Mouse (Mus musculus) liver, embryonic 14.5 days (tissue): ENCODE measurements around the gene Xirp1. TPM values are rescaled to one million over a fixed set of nuclear protein-coding genes. Genes with fewer than 3 reads are reported as not detected.

ENCODE experiments used
- ATAC-seq: fragments of 200-750 bp; cut with Nextera tagmentation; 2 replicates; pipeline ENCODE4 v1.8.0; 2017; ENCODE audit warnings: moderate number of reproducible peaks, mild to moderate bottlenecking, moderate library complexity; ENCODE audit not compliant: insufficient read depth
- DNase-seq, 3 experiments: peaks; one replicate each; pipeline ENCODE4 v3.0.0-alpha.2; 2012 to 2013; ENCODE audit warnings: low read depth in 3 of 3, low spot score in 3 of 3
- H3K27ac ChIP-seq: fragments of 300-500 bp; sonication (generic); 2 replicates; pipeline ENCODE4 v1.5.1; 2014; ENCODE audit warnings: moderate library complexity, mild to moderate bottlenecking, control low read depth, inconsistent platforms
- H3K27me3 ChIP-seq: fragments of 300-500 bp; sonication (generic); 2 replicates; pipeline ENCODE4 v1.6.1; 2014; ENCODE audit warnings: mild to moderate bottlenecking, low read length, moderate library complexity; ENCODE audit not compliant: control insufficient read depth, insufficient read depth
- H3K36me3 ChIP-seq: fragments of 300-500 bp; sonication (generic); replicated peaks from 2 replicates; pipeline ENCODE4 v1.6.1; 2014; ENCODE audit warnings: low read depth; ENCODE audit not compliant: control insufficient read depth, insufficient read depth
- H3K4me1 ChIP-seq, 2 experiments: fragments of 200-500 bp in 1 of 2; fragments of 300-500 bp in 1 of 2; sonication (generic) in 1 of 2; replicated peaks; 2 replicates each; pipeline ENCODE4 v1.6.1; 2012 to 2014; ENCODE audit warnings: antibody characterized with exemption in 1 of 2, inconsistent platforms in 1 of 2, low read length in 1 of 2; ENCODE audit not compliant: control insufficient read depth in 2 of 2, insufficient read depth in 2 of 2
- H3K4me2 ChIP-seq: fragments of 300-500 bp; sonication (generic); 2 replicates; pipeline ENCODE4 v1.6.1; 2014; ENCODE audit warnings: low read depth, mild to moderate bottlenecking, control low read depth, moderate library complexity
- H3K4me3 ChIP-seq, 2 experiments: fragments of 200-500 bp in 1 of 2; fragments of 300-500 bp in 1 of 2; sonication (generic) in 1 of 2; 2 replicates each; pipeline ENCODE4 v1.5.1; 2012 to 2014; ENCODE audit warnings: low read depth in 2 of 2, low read length in 2 of 2, mild to moderate bottlenecking in 2 of 2, control low read depth in 1 of 2, inconsistent platforms in 1 of 2, moderate library complexity in 1 of 2; ENCODE audit not compliant: insufficient read depth in 1 of 2
- H3K9ac ChIP-seq: fragments of 300-500 bp; sonication (generic); replicated peaks from 2 replicates; pipeline ENCODE4 v1.6.1; 2014; ENCODE audit warnings: mild to moderate bottlenecking, control low read depth, moderate library complexity
- H3K9me3 ChIP-seq: fragments of 300-500 bp; sonication (generic); 2 replicates; pipeline ENCODE4 v1.6.1; 2016; ENCODE audit warnings: low read length, mixed read lengths; ENCODE audit not compliant: control insufficient read depth
- CTCF ChIP-seq: IDR thresholded peaks from 2 replicates; pipeline ENCODE4 v1.5.1; 2016; ENCODE audit warnings: antibody characterized with exemption, low read depth, control low read depth
- EP300 ChIP-seq: IDR thresholded peaks from 2 replicates; pipeline ENCODE4 v1.6.1; 2016; ENCODE audit warnings: antibody characterized with exemption, low read depth
- WGBS: fragments of 180-500 bp; shearing (Covaris S2); extraction: QIAGEN DNeasy Blood & Tissue Kit; methylation state at CpG from one replicate; pipeline ENCODE4 v1.1.7; 2014; ENCODE audit not compliant: insufficient replicate concordance; 5-methylcytosine and 5-hydroxymethylcytosine counted together
- polyA plus RNA-seq, 2 experiments: library from polyadenylated mRNA; depleted of rRNA in 1 of 2; stranded (reverse) in 1 of 2; unstranded in 1 of 2; fragments of >200 nt; fragmentation: Nextera tagmentation in 1 of 2; extraction: Ambion mirVana in 1 of 2; gene quantifications; 2 replicates each; pipeline versions ENCODE4 v1.2.1 to v1.2.3; 2012 to 2014

The Xirp1 gene
- polyA plus RNA-seq, 2 experiments = not detected

DNA sequence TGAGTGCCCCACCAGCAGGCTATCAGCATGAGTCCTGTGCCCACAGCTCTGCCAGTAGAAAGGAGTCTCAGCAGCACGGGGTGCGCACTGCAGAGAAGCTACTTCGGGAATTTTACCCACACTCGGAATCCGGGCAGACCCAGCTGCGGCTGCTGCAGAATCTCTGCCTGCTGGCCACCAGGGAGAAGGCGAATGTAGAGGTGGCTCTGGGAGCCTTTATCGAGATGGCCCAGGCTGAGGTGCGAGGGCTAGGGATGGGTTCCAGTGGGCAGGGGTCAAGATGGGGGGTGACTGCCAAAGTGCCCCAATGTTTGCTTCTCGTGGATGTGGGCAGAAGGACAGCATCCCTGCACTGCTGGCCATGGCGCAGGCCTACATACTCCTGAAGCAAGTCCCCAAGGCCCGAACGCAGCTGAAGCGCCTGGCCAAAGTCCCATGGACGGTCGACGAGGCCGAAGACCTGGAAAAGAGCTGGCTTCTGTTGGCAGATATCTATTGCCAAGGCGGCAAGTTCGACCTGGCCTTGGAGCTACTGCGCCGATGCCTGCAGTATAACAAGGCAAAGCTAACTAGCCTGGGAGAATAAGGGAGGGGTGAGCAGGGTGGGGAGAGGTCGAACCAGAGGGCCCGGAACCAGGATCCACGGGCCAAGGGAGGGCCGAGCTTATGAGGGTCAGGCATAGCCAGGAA, 57.0 kb downstream of the Xirp1 start:
- peaks cover 0 to 5% of the 10 kb centered on the region in 2 experiments; a peak in 2 of 4 replicates for H3K4me1 ChIP-seq
- ATAC-seq (no peak), DNase-seq (no peak)
- no peaks in the 10 kb centered on the region for H3K27me3 ChIP-seq
- WGBS = 77% methylated on average over 26 of the region's 26 CpGs
- no peak overlapping the region for H3K9ac ChIP-seq
- H3K27ac ChIP-seq = no peak overlapping the region
- TF ChIP-seq CTCF (no peak), EP300 (no peak)
- no peaks in the 10 kb centered on the region for H3K9me3 ChIP-seq
- no peak overlapping the region for H3K4me2 ChIP-seq
- H3K36me3 ChIP-seq = no peaks in the 10 kb centered on the region
- no peak overlapping the region for H3K4me3 ChIP-seq

DNA sequence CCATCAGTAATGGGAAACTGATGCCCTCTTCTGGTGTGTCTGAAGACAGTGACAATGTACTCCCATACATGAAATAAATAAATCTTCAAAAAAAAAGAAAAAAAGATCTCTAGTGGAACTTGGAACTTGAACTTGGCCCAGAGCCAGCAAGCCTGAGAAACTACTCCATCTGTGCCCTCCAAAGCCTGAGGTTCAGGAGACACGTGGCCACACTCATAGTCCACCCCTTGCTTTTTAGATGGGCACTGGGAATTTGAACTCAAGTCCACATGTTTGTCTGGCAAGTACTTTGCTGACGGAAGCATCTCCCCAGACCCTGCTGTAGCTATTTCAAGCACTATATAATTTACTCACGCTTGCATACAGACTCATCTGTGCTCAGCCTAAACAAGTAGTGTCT, 58.2 kb downstream of the Xirp1 start:
- Histone ChIP-seq H3K27ac (no peak overlapping the region), H3K27me3 (no peaks in the 10 kb centered on the region), H3K4me2 (no peak overlapping the region), H3K9me3 (no peaks in the 10 kb centered on the region), H3K4me3 (no peak overlapping the region), H3K36me3 (no peaks in the 10 kb centered on the region), H3K9ac (no peak overlapping the region), H3K4me1 (peaks cover 0 to 5% of the 10 kb centered on the region in 2 experiments; a peak in 2 of 4 replicates)
- ATAC-seq (no peak), DNase-seq (no peak)
- WGBS = 71% methylated on average over 3 of the region's 3 CpGs
- TF ChIP-seq EP300 (no peak), CTCF (no peak)

DNA sequence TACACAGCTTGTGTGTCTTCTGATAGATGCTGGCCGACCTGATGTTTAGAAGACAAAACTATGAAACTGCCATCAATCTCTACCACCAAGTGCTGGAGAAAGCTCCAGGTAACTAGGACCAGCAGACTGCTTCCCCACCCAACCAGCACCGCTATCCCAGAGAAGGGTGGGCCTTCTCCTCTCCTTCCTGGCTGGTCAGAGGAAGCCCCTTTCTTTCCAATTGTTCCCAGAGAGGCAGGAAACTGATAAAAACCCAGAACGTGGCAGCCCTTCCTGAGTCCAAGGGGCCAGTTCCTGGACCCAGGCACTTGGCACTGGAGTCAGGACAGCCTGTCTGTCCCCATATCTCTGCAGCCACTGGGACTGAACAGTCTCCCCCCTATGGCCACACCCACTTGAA, 59.2 kb downstream of the Xirp1 start:
- H3K27ac ChIP-seq = no peak overlapping the region
- peaks cover 0 to 5% of the 10 kb centered on the region in 2 experiments; a peak in 2 of 4 replicates for H3K4me1 ChIP-seq
- no peak overlapping the region for H3K4me2 ChIP-seq
- H3K27me3 ChIP-seq = no peaks in the 10 kb centered on the region
- 34% methylated on average over 3 of the region's 3 CpGs for WGBS
- no peaks in the 10 kb centered on the region for H3K36me3 ChIP-seq
- ATAC-seq (no peak), DNase-seq (no peak)
- H3K9ac ChIP-seq = no peak overlapping the region
- no peaks in the 10 kb centered on the region for H3K9me3 ChIP-seq
- H3K4me3 ChIP-seq = no peak overlapping the region
- TF ChIP-seq CTCF (no peak), EP300 (no peak)

Other genes with a start within 250 kb of the Xirp1 start
- gene Scn11a, start 198.1 kb downstream of the Xirp1 start, polyA plus RNA-seq (2012; rRNA removed) = 0.01 TPM in 1 of 2 replicates, not detected in the other
- not detected in 2 replicates for gene Scn11a, start 198.1 kb downstream of the Xirp1 start, polyA plus RNA-seq (2014; fragmentation: Nextera tagmentation; extraction: Ambion mirVana)
- 11.0 and 16.1 TPM in 2 replicates for gene Wdr48, start 128.7 kb downstream of the Xirp1 start, polyA plus RNA-seq (2012; rRNA removed)
- 20.6 and 25.6 TPM in 2 replicates for gene Wdr48, start 128.7 kb downstream of the Xirp1 start, polyA plus RNA-seq (2014; fragmentation: Nextera tagmentation; extraction: Ambion mirVana)
- 6.1 and 6.3 TPM in 2 replicates for gene Gorasp1, start 86.0 kb downstream of the Xirp1 start, polyA plus RNA-seq (2012; rRNA removed)
- 9.1 and 9.4 TPM in 2 replicates for gene Gorasp1, start 86.0 kb downstream of the Xirp1 start, polyA plus RNA-seq (2014; fragmentation: Nextera tagmentation; extraction: Ambion mirVana)
- gene Ttc21a, start 86.0 kb downstream of the Xirp1 start, polyA plus RNA-seq (2012; rRNA removed) = 0.22 and 0.28 TPM in 2 replicates
- 0.11 and 0.25 TPM in 2 replicates for gene Ttc21a, start 86.0 kb downstream of the Xirp1 start, polyA plus RNA-seq (2014; fragmentation: Nextera tagmentation; extraction: Ambion mirVana)
- gene Csrnp1, start 38.9 kb downstream of the Xirp1 start, polyA plus RNA-seq (2012; rRNA removed) = 2.1 and 2.2 TPM in 2 replicates
- gene Csrnp1, start 38.9 kb downstream of the Xirp1 start, polyA plus RNA-seq (2014; fragmentation: Nextera tagmentation; extraction: Ambion mirVana) = 0.38 and 0.44 TPM in 2 replicates
- 1.4 and 1.5 TPM in 2 replicates for gene Cx3cr1, start 46.3 kb upstream of the Xirp1 start, polyA plus RNA-seq (2012; rRNA removed)
- gene Cx3cr1, start 46.3 kb upstream of the Xirp1 start, polyA plus RNA-seq (2014; fragmentation: Nextera tagmentation; extraction: Ambion mirVana) = 0.69 and 1.3 TPM in 2 replicates
- not detected in 2 replicates for gene Ccr8, start 68.5 kb upstream of the Xirp1 start, polyA plus RNA-seq (2012; rRNA removed)
- not detected in 2 replicates for gene Ccr8, start 68.5 kb upstream of the Xirp1 start, polyA plus RNA-seq (2014; fragmentation: Nextera tagmentation; extraction: Ambion mirVana)
- gene Slc25a38, start 86.8 kb upstream of the Xirp1 start, polyA plus RNA-seq (2012; rRNA removed) = 94.3 and 106 TPM in 2 replicates
- 118 and 136 TPM in 2 replicates for gene Slc25a38, start 86.8 kb upstream of the Xirp1 start, polyA plus RNA-seq (2014; fragmentation: Nextera tagmentation; extraction: Ambion mirVana)
- gene Rpsa, start 104.1 kb upstream of the Xirp1 start, polyA plus RNA-seq (2012; rRNA removed) = 1,110 and 1,446 TPM in 2 replicates
- gene Rpsa, start 104.1 kb upstream of the Xirp1 start, polyA plus RNA-seq (2014; fragmentation: Nextera tagmentation; extraction: Ambion mirVana) = 1,498 and 1,559 TPM in 2 replicates
- 0.01 TPM in 1 of 2 replicates, not detected in the other for gene Mobp, start 126.1 kb upstream of the Xirp1 start, polyA plus RNA-seq (2012; rRNA removed)
- gene Mobp, start 126.1 kb upstream of the Xirp1 start, polyA plus RNA-seq (2014; fragmentation: Nextera tagmentation; extraction: Ambion mirVana) = not detected in 2 replicates